In the genomic region with DNA sequence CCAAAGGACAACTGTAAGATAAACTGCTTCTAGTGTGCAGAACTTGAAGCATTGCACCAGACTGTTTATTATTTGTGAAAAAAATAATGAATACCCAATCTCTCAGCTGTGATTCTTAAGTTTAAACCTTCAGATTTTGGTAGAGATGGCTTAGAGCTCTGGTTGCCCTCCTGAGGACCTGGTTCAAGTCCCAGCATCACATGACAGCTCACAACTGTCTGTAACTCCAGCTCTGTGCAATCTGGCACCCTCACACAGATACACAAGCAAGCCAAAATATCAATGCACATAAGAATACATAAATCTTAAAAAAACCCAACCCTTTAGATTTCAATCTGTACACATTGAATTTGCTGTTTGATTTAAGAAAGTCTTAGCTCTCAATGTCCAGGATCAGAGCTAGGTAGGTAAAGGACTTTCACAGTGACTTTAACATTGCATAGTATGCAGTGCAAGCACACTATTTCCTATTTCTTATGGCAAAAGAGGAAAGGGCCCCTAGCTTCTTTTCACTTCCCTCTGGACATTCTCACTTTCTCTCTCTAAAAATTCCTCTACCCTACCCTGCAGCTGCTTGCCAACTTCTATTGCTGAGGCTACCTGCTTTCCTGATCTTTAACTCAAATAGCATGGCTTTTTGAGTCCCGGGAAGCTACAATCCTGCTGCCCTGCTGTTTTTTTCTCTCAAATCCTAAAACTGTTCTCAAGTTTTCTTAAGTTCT, we compare ENCODE assay signal across 23 mouse cellular contexts. TPM values are rescaled to one million over a fixed set of nuclear protein-coding genes. Genes with fewer than 3 reads are reported as not detected.
DNase-seq lines count a peak whose midpoint lies in the region; ATAC-seq and TF ChIP-seq lines count a peak whose summit lies in the region.
"Had no signal": no experiment of that assay in that cellular context is flagged by ENCODE, and none has a peak within 500 bp of the region (broad histone marks: within the 10 kb centered on the region; RNA-seq: fewer than 3 reads in every experiment).

No protein-coding gene starts in this region.

- H3K4me1 ChIP-seq in spleen, adult 2 months (ENCODE audit: control insufficient read depth, insufficient read depth, insufficient read length) = peaks cover 2% of the 10 kb centered on the region; the same call in 1 of the 2 replicates
- no peaks in the 10 kb centered on the region for H3K4me1 ChIP-seq in brown adipose tissue, adult 24 weeks (ENCODE audit: control insufficient read depth, insufficient read depth, insufficient read length, low read length)
- no peaks in the 10 kb centered on the region for H3K4me1 ChIP-seq in forebrain, embryonic 15.5 days
- H3K4me1 ChIP-seq: embryonic facial prominence, embryonic 13.5 days; forebrain, embryonic 13.5 days; heart, embryonic 15.5 days; hindbrain, embryonic 10.5 days; intestine, embryonic 15.5 days had no signal

- intact Hi-C loops in left cerebral cortex, postnatal 36 days (cut with DNase I) = no loop called here

- peak; percentile 96 for ATAC-seq in megakaryocyte, adult 5-6 weeks (ENCODE audit: poor library complexity, severe bottlenecking)
- no peak for ATAC-seq in forebrain, embryonic 15.5 days (replicated peaks)
- ATAC-seq: forebrain, embryonic 13.5 days; intestine, embryonic 15.5 days had no signal

- no peak overlapping the region for H3K4me3 ChIP-seq in spleen, adult 2 months (ENCODE audit: extremely low read depth, insufficient read depth, insufficient read length)
- no peak overlapping the region for H3K4me3 ChIP-seq in brown adipose tissue, adult 24 weeks (ENCODE audit: insufficient read depth, low read depth, low read length)
- H3K4me3 ChIP-seq in forebrain, embryonic 15.5 days = no peak overlapping the region
- H3K4me3 ChIP-seq: embryonic facial prominence, embryonic 13.5 days; forebrain, embryonic 13.5 days; gastrocnemius, adult 2 months; heart, embryonic 15.5 days; hindbrain, embryonic 10.5 days; intestine, embryonic 15.5 days had no signal

- no peak for TF ChIP-seq CTCF in spleen, adult 2 months (IDR thresholded peaks at IDR 0.05; ENCODE audit: extremely low read depth, insufficient read depth, insufficient read length, insufficient replicate concordance)

- no peaks in the 10 kb centered on the region for H3K27me3 ChIP-seq in spleen, adult 2 months (ENCODE audit: control insufficient read depth, insufficient read depth, low read length)
- no peaks in the 10 kb centered on the region for H3K27me3 ChIP-seq in forebrain, embryonic 15.5 days
- H3K27me3 ChIP-seq: embryonic facial prominence, embryonic 13.5 days; forebrain, embryonic 13.5 days; heart, embryonic 15.5 days; intestine, embryonic 15.5 days had no signal

- WGBS in spleen, adult 2 months = 73% methylated on average over 1 of the region's 1 CpGs
- 89% methylated on average over 1 of the region's 1 CpGs for WGBS in forebrain, embryonic 15.5 days

- no peak overlapping the region for H3K9ac ChIP-seq in forebrain, embryonic 15.5 days (replicated peaks)
- H3K9ac ChIP-seq: embryonic facial prominence, embryonic 13.5 days; forebrain, embryonic 13.5 days; heart, embryonic 15.5 days; hindbrain, embryonic 14.5 days; intestine, embryonic 15.5 days had no signal

- no peaks in the 10 kb centered on the region for H3K9me3 ChIP-seq in forebrain, embryonic 15.5 days
- H3K9me3 ChIP-seq: embryonic facial prominence, embryonic 13.5 days; forebrain, embryonic 13.5 days; G1E; heart, embryonic 15.5 days; hindbrain, embryonic 10.5 days; intestine, embryonic 15.5 days had no signal

- H3K27ac ChIP-seq in spleen, adult 2 months (ENCODE audit: insufficient read depth, low read length) = peak overlapping the region; percentile 54; the same call in 1 of the 2 replicates
- H3K27ac ChIP-seq in brown adipose tissue, adult 24 weeks (replicated peaks; ENCODE audit: low read depth, low read length) = peak overlapping the region; percentile 24; the same call in 1 of the 2 replicates
- H3K27ac ChIP-seq in forebrain, embryonic 15.5 days (replicated peaks) = no peak overlapping the region
- H3K27ac ChIP-seq: embryonic facial prominence, embryonic 13.5 days; forebrain, embryonic 13.5 days; gastrocnemius, adult 2 months; heart, embryonic 15.5 days; hindbrain, embryonic 10.5 days; hindbrain, embryonic 14.5 days; intestine, embryonic 15.5 days had no signal

- no peaks in the 10 kb centered on the region for H3K36me3 ChIP-seq in spleen, adult 2 months (ENCODE audit: control insufficient read depth, insufficient read depth, low read length)
- H3K36me3 ChIP-seq in forebrain, embryonic 15.5 days = no peaks in the 10 kb centered on the region
- H3K36me3 ChIP-seq: embryonic facial prominence, embryonic 13.5 days; G1E; heart, embryonic 15.5 days; hindbrain, embryonic 10.5 days; intestine, embryonic 15.5 days had no signal

- H3K4me2 ChIP-seq in forebrain, embryonic 15.5 days (replicated peaks) = no peak overlapping the region
- H3K4me2 ChIP-seq: embryonic facial prominence, embryonic 13.5 days; forebrain, embryonic 13.5 days; heart, embryonic 11.5 days; heart, embryonic 15.5 days; hindbrain, embryonic 14.5 days; intestine, embryonic 15.5 days had no signal

- TF ChIP-seq POLR2A in spleen, adult 2 months (IDR thresholded peaks at IDR 0.05; ENCODE audit: low read depth, low read length) = no peak

- DNase-seq in spleen, adult 2 months (ENCODE audit: low read depth in 1 of 2, low spot score in 2 of 2) = no peak
- no peak for DNase-seq in spleen, adult 12 weeks (ENCODE audit: low spot score)
- DNase-seq in left cerebral cortex, postnatal 36 days (ENCODE audit: low spot score in 2 of 2) = no peak
- no peak for DNase-seq in MN1 (ENCODE audit: low spot score)
- DNase-seq: adrenal gland, postnatal 10 days; cerebellum, adult 9-10 months; cerebellum, postnatal 25 days; gastrocnemius, adult 2 months; gastrocnemius, postnatal 25 days; heart, adult 18-20 months; heart, postnatal 14 days had no signal

RNA-seq across cellular contexts. Expression of gene Xcr1, which starts 1.2 kb away (rescaled TPM):
- 3.2 and 3.5 TPM in 2 replicates for polyA plus RNA-seq in spleen, adult 2 months (2012; rRNA removed)
- polyA plus RNA-seq in brown adipose tissue, adult 24 weeks (2012; ENCODE audit: insufficient read depth, insufficient read length, missing spikeins) = 0.33 TPM in 1 of 2 replicates, not detected in the other
- total RNA-seq in megakaryocyte, adult 5-6 weeks (2015) = 0.16 TPM in 1 of 2 replicates, not detected in the other
- 0.18 and 0.33 TPM in 2 replicates for total RNA-seq in megakaryocyte, adult 5-6 weeks (2017)
- total RNA-seq in left cerebral cortex, postnatal 36 days (2021) = not detected
- 0.06 TPM in 2 replicates for polyA plus RNA-seq in forebrain, embryonic 15.5 days (2015; fragmentation: Nextera tagmentation; extraction: Ambion mirVana)
- total RNA-seq: gastrocnemius, adult 2 months; gastrocnemius, postnatal 25 days had no signal
- polyA plus RNA-seq: embryonic facial prominence, embryonic 13.5 days; G1E; heart, embryonic 11.5 days; heart, embryonic 15.5 days; intestine, embryonic 15.5 days had no signal

RNA-seq across cellular contexts. Expression of gene Fyco1, which starts 11.4 kb away (rescaled TPM):
- polyA plus RNA-seq in spleen, adult 2 months (2012; rRNA removed) = 5.0 and 6.0 TPM in 2 replicates
- 26.3 and 35.7 TPM in 2 replicates for polyA plus RNA-seq in brown adipose tissue, adult 24 weeks (2012; ENCODE audit: insufficient read depth, insufficient read length, missing spikeins)
- total RNA-seq in megakaryocyte, adult 5-6 weeks (2015) = 20.3 and 24.4 TPM in 2 replicates
- 18.2 and 22.2 TPM in 2 replicates for total RNA-seq in megakaryocyte, adult 5-6 weeks (2017)
- 10 to 100 TPM; 21.7 to 35.5 TPM for total RNA-seq in left cerebral cortex, postnatal 36 days (2021)
- polyA plus RNA-seq in forebrain, embryonic 15.5 days (2015; fragmentation: Nextera tagmentation; extraction: Ambion mirVana) = 16.5 and 16.8 TPM in 2 replicates

RNA-seq across cellular contexts. Expression of gene Cxcr6, which starts 56.8 kb away (rescaled TPM):
- polyA plus RNA-seq in spleen, adult 2 months (2012; rRNA removed) = 4.2 and 5.2 TPM in 2 replicates
- polyA plus RNA-seq in brown adipose tissue, adult 24 weeks (2012; ENCODE audit: insufficient read depth, insufficient read length, missing spikeins) = not detected in 2 replicates
- total RNA-seq in megakaryocyte, adult 5-6 weeks (2015) = 1.4 and 3.7 TPM in 2 replicates
- 0.89 and 2.7 TPM in 2 replicates for total RNA-seq in megakaryocyte, adult 5-6 weeks (2017)
- not detected for total RNA-seq in left cerebral cortex, postnatal 36 days (2021)
- 0.15 and 0.18 TPM in 2 replicates for polyA plus RNA-seq in forebrain, embryonic 15.5 days (2015; fragmentation: Nextera tagmentation; extraction: Ambion mirVana)
- total RNA-seq: adrenal gland, postnatal 4 days; gastrocnemius, postnatal 25 days had no signal
- polyA plus RNA-seq: G1E; hindbrain, embryonic 10.5 days had no signal
